In genomic region chr9:91384136-91384500, GRCm38 (mm10) we compare ENCODE assay signal across 10 mouse cellular contexts. TPM values are rescaled to one million over a fixed set of nuclear protein-coding genes. Genes with fewer than 3 reads are reported as not detected.
A peak's percentile ranks its signal among the peaks of the same experiment; 100 is the strongest.
DNase-seq lines count a peak whose midpoint lies in the region; ATAC-seq and TF ChIP-seq lines count a peak whose summit lies in the region.
"Had no signal": no experiment of that assay in that cellular context is flagged by ENCODE, and none has a peak within 500 bp of the region (broad histone marks: within the 10 kb centered on the region; RNA-seq: fewer than 3 reads in every experiment).

No protein-coding gene starts in this region.

- 1% methylated on average over 30 of the region's 30 CpGs for WGBS in hindbrain, embryonic 14.5 days
- under 1% methylated on average over 29 of the region's 30 CpGs for WGBS in neural tube, embryonic 13.5 days
- WGBS in kidney, embryonic 14.5 days = under 1% methylated on average over 30 of the region's 30 CpGs

- peaks cover 85% of the 10 kb centered on the region for H3K27me3 ChIP-seq in hindbrain, embryonic 14.5 days (ENCODE audit: control insufficient read depth, insufficient read depth, low read length)
- peaks cover 86% of the 10 kb centered on the region for H3K27me3 ChIP-seq in neural tube, embryonic 13.5 days
- peaks cover 99% of the 10 kb centered on the region for H3K27me3 ChIP-seq in kidney, embryonic 14.5 days (ENCODE audit: control insufficient read depth, insufficient read depth, low read length)

- peak overlapping the region; percentile 36; the same call in 1 of the 2 replicates for H3K27ac ChIP-seq in layer of hippocampus, adult 2 months
- peak overlapping the region; percentile 93 for H3K27ac ChIP-seq in hindbrain, embryonic 14.5 days
- peak overlapping the region; percentile 98 for H3K27ac ChIP-seq in neural tube, embryonic 13.5 days (replicated peaks)
- no peak overlapping the region for H3K27ac ChIP-seq in kidney, embryonic 14.5 days (ENCODE audit: low read depth, low read length)
- H3K27ac ChIP-seq: heart, embryonic 15.5 days had no signal

- no peaks in the 10 kb centered on the region for H3K36me3 ChIP-seq in hindbrain, embryonic 14.5 days (replicated peaks; ENCODE audit: control insufficient read depth, insufficient read depth)
- no peaks in the 10 kb centered on the region for H3K36me3 ChIP-seq in neural tube, embryonic 13.5 days
- no peaks in the 10 kb centered on the region for H3K36me3 ChIP-seq in kidney, embryonic 14.5 days (ENCODE audit: control insufficient read depth, insufficient read depth, low read length)
- H3K36me3 ChIP-seq: heart, embryonic 15.5 days had no signal

- no peaks in the 10 kb centered on the region for H3K4me1 ChIP-seq in hindbrain, embryonic 14.5 days (replicated peaks; ENCODE audit: control insufficient read depth, insufficient read depth, low read length)
- peaks cover 55% of the 10 kb centered on the region for H3K4me1 ChIP-seq in neural tube, embryonic 13.5 days (replicated peaks)
- H3K4me1 ChIP-seq in kidney, embryonic 14.5 days (ENCODE audit: control insufficient read depth, insufficient read depth, low read length) = peaks cover 4% of the 10 kb centered on the region; the same call in 1 of the 2 replicates

- peak overlapping the region; percentile 72 for H3K9ac ChIP-seq in hindbrain, embryonic 14.5 days
- H3K9ac ChIP-seq in neural tube, embryonic 13.5 days = peak overlapping the region; percentile 82
- H3K9ac ChIP-seq in kidney, embryonic 14.5 days (ENCODE audit: low read depth, low read length) = no peak overlapping the region
- H3K9ac ChIP-seq: heart, embryonic 15.5 days had no signal

- no peak for TF ChIP-seq CTCF in layer of hippocampus, adult 2 months (conservative IDR thresholded peaks at IDR 0.05)

- DNase-seq in layer of hippocampus, adult 2 months (ENCODE audit: low spot score in 2 of 2) = no peak
- no peak for DNase-seq in layer of hippocampus, adult 9-11 months
- DNase-seq in embryo, embryonic 10.5 days (ENCODE audit: low spot score) = peak; percentile 71
- no peak for DNase-seq in hindbrain, embryonic 14.5 days (ENCODE audit: low spot score)
- no peak for DNase-seq in spleen, postnatal 14 days (ENCODE audit: low spot score in 2 of 2)
- no peak for DNase-seq in layer of hippocampus, adult 8-10 months (ENCODE audit: low spot score in 2 of 2)

- no peak overlapping the region for H3K4me3 ChIP-seq in layer of hippocampus, adult 2 months
- H3K4me3 ChIP-seq in hindbrain, embryonic 14.5 days (replicated peaks; ENCODE audit: low read length) = peak overlapping the region; percentile 41
- H3K4me3 ChIP-seq in neural tube, embryonic 13.5 days = peak overlapping the region; percentile 51
- no peak overlapping the region for H3K4me3 ChIP-seq in kidney, embryonic 14.5 days (ENCODE audit: low read length)
- H3K4me3 ChIP-seq: heart, embryonic 15.5 days had no signal

- no peaks in the 10 kb centered on the region for H3K9me3 ChIP-seq in hindbrain, embryonic 14.5 days (ENCODE audit: control insufficient read depth, low read length)
- H3K9me3 ChIP-seq in neural tube, embryonic 13.5 days = no peaks in the 10 kb centered on the region
- no peaks in the 10 kb centered on the region for H3K9me3 ChIP-seq in kidney, embryonic 14.5 days (ENCODE audit: control insufficient read depth, low read length)
- H3K9me3 ChIP-seq: heart, embryonic 15.5 days had no signal

- H3K4me2 ChIP-seq in hindbrain, embryonic 14.5 days (replicated peaks) = peak overlapping the region; percentile 76
- peak overlapping the region; percentile 75 for H3K4me2 ChIP-seq in neural tube, embryonic 13.5 days
- H3K4me2 ChIP-seq in kidney, embryonic 14.5 days (replicated peaks; ENCODE audit: low read depth, low read length) = no peak overlapping the region
- H3K4me2 ChIP-seq: heart, embryonic 15.5 days had no signal

- peak; percentile 44 for ATAC-seq in hindbrain, embryonic 14.5 days (ENCODE audit: low FRiP score)
- ATAC-seq in neural tube, embryonic 13.5 days (ENCODE audit: low read depth) = peak; percentile 62
- ATAC-seq in kidney, embryonic 14.5 days (ENCODE audit: low FRiP score, low TSS enrichment) = no peak

RNA-seq across cellular contexts. Expression of gene Zic1, which starts 18.5 kb away (rescaled TPM):
- 10 to 100 TPM; 12.1 to 18.4 TPM for total RNA-seq in layer of hippocampus, adult 2 months (2021)
- polyA plus RNA-seq in hindbrain, embryonic 14.5 days (2014; fragmentation: Nextera tagmentation; extraction: Ambion mirVana) = 21.4 and 25.1 TPM in 2 replicates
- 16.5 and 19.9 TPM in 2 replicates for polyA plus RNA-seq in neural tube, embryonic 13.5 days (2015; fragmentation: Nextera tagmentation; extraction: Ambion mirVana)
- 0.04 TPM in 1 of 2 replicates, not detected in the other for polyA plus RNA-seq in kidney, embryonic 14.5 days (2014; fragmentation: Nextera tagmentation; extraction: Ambion mirVana)
- total RNA-seq in layer of hippocampus, adult 8-10 months (2022) = 10 to 100 TPM in 3 of 4 experiments, 1 to 10 TPM in 1; 9.9 to 13.1 (median 11.2) TPM
- polyA plus RNA-seq: stomach, embryonic 14.5 days had no signal

RNA-seq across cellular contexts. Expression of gene Zic4, which starts 21.9 kb away (rescaled TPM):
- total RNA-seq in layer of hippocampus, adult 2 months (2021) = 1 to 10 TPM; 2.8 to 3.3 TPM
- polyA plus RNA-seq in hindbrain, embryonic 14.5 days (2014; fragmentation: Nextera tagmentation; extraction: Ambion mirVana) = 47.8 and 54.9 TPM in 2 replicates
- 43.0 and 51.6 TPM in 2 replicates for polyA plus RNA-seq in neural tube, embryonic 13.5 days (2015; fragmentation: Nextera tagmentation; extraction: Ambion mirVana)
- not detected in 2 replicates for polyA plus RNA-seq in kidney, embryonic 14.5 days (2014; fragmentation: Nextera tagmentation; extraction: Ambion mirVana)
- 1 to 10 TPM; 2.7 to 4.8 (median 3.5) TPM for total RNA-seq in layer of hippocampus, adult 8-10 months (2022)
- polyA plus RNA-seq: heart, embryonic 15.5 days; stomach, embryonic 14.5 days had no signal

Comparison
In these comparisons a context has a peak if more than half of its experiments do, and no peak if none do; other contexts are left out.
1. H3K4me3 ChIP-seq: peak in hindbrain, embryonic 14.5 days (single experiment) and neural tube, embryonic 13.5 days (single experiment); none in layer of hippocampus, adult 2 months (single experiment) and kidney, embryonic 14.5 days (single experiment).
2. RNA of gene Zic1, which starts 18.5 kb away (polyA plus RNA-seq): 21.4 to 25.1 TPM in hindbrain, embryonic 14.5 days and 16.5 to 19.9 TPM in neural tube, embryonic 13.5 days; 0.04 TPM in kidney, embryonic 14.5 days; every median in the first group is over 10 times any median in the second.
3. RNA of gene Zic4, which starts 21.9 kb away (polyA plus RNA-seq): 47.8 to 54.9 TPM in hindbrain, embryonic 14.5 days and 43.0 to 51.6 TPM in neural tube, embryonic 13.5 days; not detected in kidney, embryonic 14.5 days; every median in the first group is over 10 times any median in the second.